In genomic region chr7:65704818-65705242, GRCm38 (mm10) we compare ENCODE assay signal across 8 mouse cellular contexts. TPM values are rescaled to one million over a fixed set of nuclear protein-coding genes. Genes with fewer than 3 reads are reported as not detected.
DNase-seq lines count a peak whose midpoint lies in the region; ATAC-seq and TF ChIP-seq lines count a peak whose summit lies in the region.

No protein-coding gene starts in this region.

- peak; percentile 57 for DNase-seq in c-Kit-positive CD71-positive TER-119-negative erythroid progenitor cells, embryonic 14.5 days (ENCODE audit: low read depth)
- peak; percentile 84 for DNase-seq in forebrain, embryonic 10.5 days (ENCODE audit: extremely low spot score, low spot score)
- DNase-seq in kidney, postnatal 14 days, result peak; percentile 83
- DNase-seq in liver, embryonic 13.5 days, result peak; percentile 55
- DNase-seq in neural tube, embryonic 10.5 days (ENCODE audit: extremely low spot score, low spot score), result peak; percentile 87

- 17% methylated on average over 10 of the region's 10 CpGs for WGBS in forebrain, embryonic 10.5 days
- 6% methylated on average over 10 of the region's 10 CpGs for WGBS in heart, embryonic 15.5 days
- WGBS in liver, embryonic 13.5 days (ENCODE audit: insufficient replicate concordance), result 2% methylated on average over 10 of the region's 10 CpGs
- WGBS in stomach, embryonic 15.5 days, result 9% methylated on average over 10 of the region's 10 CpGs

- no peaks in the 10 kb centered on the region for H3K27me3 ChIP-seq in ES-Bruce4 (ENCODE audit: control insufficient read depth, insufficient read depth, low read length, poor library complexity, severe bottlenecking)
- H3K27me3 ChIP-seq in forebrain, embryonic 10.5 days (ENCODE audit: poor library complexity, severe bottlenecking), result no peaks in the 10 kb centered on the region
- no peaks in the 10 kb centered on the region for H3K27me3 ChIP-seq in heart, embryonic 15.5 days
- H3K27me3 ChIP-seq in liver, embryonic 13.5 days, result no peaks in the 10 kb centered on the region
- no peaks in the 10 kb centered on the region for H3K27me3 ChIP-seq in stomach, embryonic 15.5 days (replicated peaks)

- H3K4me3 ChIP-seq in ES-Bruce4 (ENCODE audit: low read depth, low read length), result no peak overlapping the region
- peak overlapping the region; percentile 34 for H3K4me3 ChIP-seq in forebrain, embryonic 10.5 days
- H3K4me3 ChIP-seq in heart, embryonic 15.5 days, result peak overlapping the region; percentile 47
- peak overlapping the region; percentile 40 for H3K4me3 ChIP-seq in liver, embryonic 13.5 days (replicated peaks)
- peak overlapping the region; percentile 30 for H3K4me3 ChIP-seq in stomach, embryonic 15.5 days (replicated peaks)

- no peaks in the 10 kb centered on the region for H3K9me3 ChIP-seq in ES-Bruce4 (replicated peaks; ENCODE audit: control insufficient read depth, insufficient read depth, low read length, poor library complexity, severe bottlenecking)
- no peaks in the 10 kb centered on the region for H3K9me3 ChIP-seq in forebrain, embryonic 10.5 days
- no peaks in the 10 kb centered on the region for H3K9me3 ChIP-seq in heart, embryonic 15.5 days (replicated peaks)
- H3K9me3 ChIP-seq in liver, embryonic 13.5 days (replicated peaks), result no peaks in the 10 kb centered on the region
- no peaks in the 10 kb centered on the region for H3K9me3 ChIP-seq in stomach, embryonic 15.5 days

- no peaks in the 10 kb centered on the region for H3K4me1 ChIP-seq in ES-Bruce4 (ENCODE audit: control insufficient read depth, insufficient read depth, low read length)
- H3K4me1 ChIP-seq in forebrain, embryonic 10.5 days, result peaks cover 7% of the 10 kb centered on the region
- H3K4me1 ChIP-seq in heart, embryonic 15.5 days (replicated peaks), result peaks cover 5% of the 10 kb centered on the region; the same call in 1 of the 2 replicates
- peaks cover 6% of the 10 kb centered on the region; the same call in 1 of the 2 replicates for H3K4me1 ChIP-seq in liver, embryonic 13.5 days (replicated peaks)
- no peaks in the 10 kb centered on the region for H3K4me1 ChIP-seq in stomach, embryonic 15.5 days

- peak overlapping the region; percentile 65 for H3K4me2 ChIP-seq in heart, embryonic 15.5 days
- peak overlapping the region; percentile 57 for H3K4me2 ChIP-seq in liver, embryonic 13.5 days
- peak overlapping the region; percentile 50 for H3K4me2 ChIP-seq in stomach, embryonic 15.5 days

- TF ChIP-seq POLR2A in ES-Bruce4 (IDR thresholded peaks at IDR 0.05; ENCODE audit: insufficient read depth, low read length), result no peak

- no peak overlapping the region for H3K27ac ChIP-seq in ES-Bruce4 (ENCODE audit: insufficient read depth, low read length)
- no peak overlapping the region for H3K27ac ChIP-seq in forebrain, embryonic 10.5 days
- peak overlapping the region; percentile 45; the same call in 1 of the 2 replicates for H3K27ac ChIP-seq in heart, embryonic 15.5 days
- H3K27ac ChIP-seq in liver, embryonic 13.5 days, result no peak overlapping the region
- no peak overlapping the region for H3K27ac ChIP-seq in stomach, embryonic 15.5 days

- TF ChIP-seq CTCF in ES-Bruce4 (IDR thresholded peaks at IDR 0.05; ENCODE audit: low read depth, low read length), result peak; percentile 97

- H3K9ac ChIP-seq in ES-Bruce4 (ENCODE audit: low read depth, poor library complexity, severe bottlenecking), result 0 out of 2 replicates have a peak overlapping the region, but pooled peaks have one; percentile 50
- H3K9ac ChIP-seq in heart, embryonic 15.5 days, result peak overlapping the region; percentile 34; the same call in 1 of the 2 replicates
- H3K9ac ChIP-seq in liver, embryonic 13.5 days, result peak overlapping the region; percentile 47; the same call in 1 of the 2 replicates
- H3K9ac ChIP-seq in stomach, embryonic 15.5 days, result no peak overlapping the region

- H3K36me3 ChIP-seq in ES-Bruce4 (ENCODE audit: control insufficient read depth, insufficient read depth, low read length, poor library complexity, severe bottlenecking), result peaks cover 12% of the 10 kb centered on the region; the same call in 1 of the 2 replicates
- H3K36me3 ChIP-seq in forebrain, embryonic 10.5 days (replicated peaks), result peaks cover 33% of the 10 kb centered on the region
- H3K36me3 ChIP-seq in heart, embryonic 15.5 days, result peaks cover 20% of the 10 kb centered on the region
- peaks cover 28% of the 10 kb centered on the region for H3K36me3 ChIP-seq in liver, embryonic 13.5 days
- H3K36me3 ChIP-seq in stomach, embryonic 15.5 days, result peaks cover 20% of the 10 kb centered on the region

- TF ChIP-seq EP300 in ES-Bruce4 (IDR thresholded peaks at IDR 0.05; ENCODE audit: insufficient read depth, low read depth, low read length), result no peak

- ATAC-seq in heart, embryonic 15.5 days (replicated peaks; ENCODE audit: insufficient number of reproducible peaks, insufficient read depth, low FRiP score, low read depth), result no peak
- peak; percentile 45; the same call in 1 of the 2 replicates for ATAC-seq in liver, embryonic 13.5 days (ENCODE audit: low read depth)
- ATAC-seq in stomach, embryonic 15.5 days (ENCODE audit: insufficient read depth, low FRiP score, low read depth), result peak; percentile 63

RNA-seq across cellular contexts. Expression of gene Tm2d3, which starts 13.9 kb away (rescaled TPM):
- 41.0 and 46.3 TPM in 2 replicates for polyA plus RNA-seq in ES-Bruce4 (2011; ENCODE audit: insufficient read depth, insufficient read length, low read depth, missing spikeins)
- 77.9 and 80.0 TPM in 2 replicates for polyA plus RNA-seq in forebrain, embryonic 10.5 days (2016; fragmentation: Nextera tagmentation; extraction: Ambion mirVana)
- polyA plus RNA-seq in heart, embryonic 15.5 days (2015; fragmentation: Nextera tagmentation; extraction: Ambion mirVana), result 47.0 and 50.3 TPM in 2 replicates
- polyA plus RNA-seq in liver, embryonic 13.5 days (2015; fragmentation: Nextera tagmentation; extraction: Ambion mirVana), result 32.6 and 35.2 TPM in 2 replicates
- polyA plus RNA-seq in stomach, embryonic 15.5 days (2015; fragmentation: Nextera tagmentation; extraction: Ambion mirVana), result 89.4 and 93.1 TPM in 2 replicates
